Mouse (Mus musculus): ENCODE data around the gene Lias. TPM values are rescaled to one million over a fixed set of nuclear protein-coding genes. Genes with fewer than 3 reads are reported as not detected.

Gene Lias
- polyA plus RNA-seq (2014; fragmentation: Illumina TruSeq; extraction: RNeasy Lipid Tissue Mini Kit (QIAGEN cat#74804); ENCODE audit: low read depth, low replicate concordance) = 58.5 TPM

GRCm38 (mm10) chr5:65390648-65391644 lies at the start of gene Lias, which contains the start of gene Rpl9:
Lias (plus strand) TSS chr5:65391497.
Rpl9 (minus strand) TSS chr5:65391444.

GRCm38 (mm10) chr5:65348168-65348567 lies 43.1 kb upstream of the Lias start, which contains the start of gene Klb:
Klb (plus strand) TSS chr5:65348314.

GRCm38 (mm10) chr5:65435806-65436561 lies 44.7 kb downstream of the Lias start, which contains the start of gene Ugdh:
Ugdh (minus strand) TSS chr5:65435949.

Other genes with a start within 250 kb of the Lias start
- 0.94 TPM for gene Wdr19, start 191.8 kb upstream of the Lias start, polyA plus RNA-seq (2014; fragmentation: Illumina TruSeq; extraction: RNeasy Lipid Tissue Mini Kit (QIAGEN cat#74804); ENCODE audit: low read depth, low replicate concordance)
- gene Rfc1, start 55.8 kb upstream of the Lias start, polyA plus RNA-seq (2014; fragmentation: Illumina TruSeq; extraction: RNeasy Lipid Tissue Mini Kit (QIAGEN cat#74804); ENCODE audit: low read depth, low replicate concordance) = 23.0 TPM
- gene Klb, start 43.2 kb upstream of the Lias start, polyA plus RNA-seq (2014; fragmentation: Illumina TruSeq; extraction: RNeasy Lipid Tissue Mini Kit (QIAGEN cat#74804); ENCODE audit: low read depth, low replicate concordance) = 0.42 TPM
- gene Rpl9, start 53 bp upstream of the Lias start, polyA plus RNA-seq (2014; fragmentation: Illumina TruSeq; extraction: RNeasy Lipid Tissue Mini Kit (QIAGEN cat#74804); ENCODE audit: low read depth, low replicate concordance) = 712 TPM
- 15.8 TPM for gene Ugdh, start 44.5 kb downstream of the Lias start, polyA plus RNA-seq (2014; fragmentation: Illumina TruSeq; extraction: RNeasy Lipid Tissue Mini Kit (QIAGEN cat#74804); ENCODE audit: low read depth, low replicate concordance)
- not detected for gene Gm43552, start 101.3 kb downstream of the Lias start, polyA plus RNA-seq (2014; fragmentation: Illumina TruSeq; extraction: RNeasy Lipid Tissue Mini Kit (QIAGEN cat#74804); ENCODE audit: low read depth, low replicate concordance)
- gene Smim14, start 145.7 kb downstream of the Lias start, polyA plus RNA-seq (2014; fragmentation: Illumina TruSeq; extraction: RNeasy Lipid Tissue Mini Kit (QIAGEN cat#74804); ENCODE audit: low read depth, low replicate concordance) = 81.5 TPM
- 69.2 TPM for gene Ube2k, start 145.7 kb downstream of the Lias start, polyA plus RNA-seq (2014; fragmentation: Illumina TruSeq; extraction: RNeasy Lipid Tissue Mini Kit (QIAGEN cat#74804); ENCODE audit: low read depth, low replicate concordance)